Mouse (Mus musculus) heart, adult 2 months (tissue): ENCODE results near the gene Atg2a.
A peak's percentile ranks its signal among the peaks of the same experiment; 100 is the strongest.

Experiments used
- CTCF ChIP-seq: fragments of 200-600 bp; IDR thresholded peaks from 2 replicates; pipeline ENCODE4 v1.8.1; 2022; ENCODE audit warnings: antibody characterized with exemption, mild to moderate bottlenecking, moderate library complexity
- EP300 ChIP-seq: fragments of 200-500 bp; IDR thresholded peaks from 2 replicates; pipeline ENCODE4 v1.6.1; 2011; ENCODE audit warnings: low read depth, low read length, control low read depth; ENCODE audit not compliant: insufficient read depth

DNA sequence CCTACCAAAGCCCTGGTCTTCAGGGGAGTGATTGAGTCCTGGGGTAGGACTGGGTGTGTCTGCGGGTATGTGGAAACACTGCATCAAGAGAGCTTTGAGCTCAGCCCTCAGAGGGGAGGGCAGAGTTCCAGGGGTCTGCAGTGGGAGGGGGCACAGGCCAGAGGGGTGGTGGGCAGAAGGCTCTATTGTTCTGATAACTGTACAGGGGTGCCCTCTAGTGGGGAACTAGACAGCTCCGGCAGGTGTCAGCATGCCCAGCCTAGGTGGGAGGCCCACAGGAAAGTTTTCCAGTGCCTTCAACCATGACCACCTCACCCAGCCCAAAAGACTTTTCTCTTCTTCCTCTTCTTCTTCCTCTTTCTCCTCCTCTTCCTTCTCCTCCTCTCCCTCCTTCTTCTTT is 19.0 kb downstream of the Atg2a start:
- TF ChIP-seq CTCF (peak; percentile 59), EP300 (no peak)
